Mouse (Mus musculus): Measurements from ENCODE around the gene Syne1.

Syne1 gene

DNA sequence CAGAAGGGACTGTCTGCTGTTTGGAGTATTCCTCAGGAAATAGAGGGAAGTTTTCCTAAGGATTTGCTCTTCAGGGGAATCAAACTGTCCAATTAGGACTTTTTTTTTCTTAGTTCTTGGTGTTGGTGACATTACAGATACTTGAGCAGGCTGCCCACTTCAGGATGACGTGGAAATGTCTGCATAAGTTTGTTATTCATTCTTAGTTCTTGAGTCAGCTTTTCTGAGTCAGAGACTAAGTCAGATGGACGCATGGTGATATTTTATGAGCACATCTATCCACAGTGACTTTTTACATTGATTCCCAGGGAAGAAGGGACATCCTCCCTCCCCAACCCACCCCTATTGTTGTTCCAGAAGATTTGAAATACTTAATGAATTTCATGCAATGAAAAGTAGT, 567.4 kb downstream of the Syne1 start:
- DNase-seq (ENCODE audit: low spot score in 2 of 2): no peak

DNA sequence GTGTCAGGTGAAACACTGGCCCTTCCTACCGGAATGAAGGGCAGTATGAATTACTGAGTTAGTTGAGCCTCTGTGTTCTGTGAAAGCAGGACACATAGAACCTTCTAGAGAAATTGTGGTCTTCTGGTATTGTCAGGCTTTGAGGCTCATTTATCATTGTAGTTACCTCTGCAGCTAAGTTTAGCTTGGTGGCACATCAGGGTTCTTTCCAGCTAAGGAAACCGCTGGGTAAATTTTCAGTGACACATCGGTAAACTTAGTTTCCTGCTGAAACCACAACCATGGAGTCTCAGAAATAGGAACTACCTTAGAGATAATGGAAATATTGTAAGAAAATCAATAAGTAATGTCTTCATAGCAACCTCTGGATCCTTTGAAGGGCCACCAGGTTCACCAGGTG, 573.9 kb downstream of the Syne1 start:
- no peak for DNase-seq (ENCODE audit: low spot score in 2 of 2)

DNA sequence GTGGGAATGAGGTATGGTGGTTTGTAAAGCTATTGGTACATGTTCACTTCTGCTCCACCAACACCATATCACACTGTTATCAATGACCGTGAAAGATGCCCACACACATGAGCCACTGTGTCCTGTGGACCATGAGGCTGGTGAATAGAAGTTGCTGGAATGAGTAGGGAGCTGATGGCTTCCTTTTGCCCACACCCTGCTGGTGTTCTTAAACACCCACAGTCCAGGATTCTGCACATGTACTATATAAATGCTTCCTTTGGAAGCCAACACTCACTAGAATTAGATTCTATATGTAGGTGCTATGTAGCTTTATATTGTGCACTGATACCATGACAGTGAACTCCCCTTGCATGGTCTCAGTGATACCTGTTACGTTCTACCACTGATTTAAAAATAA, 574.7 kb downstream of the Syne1 start:
- no peak for DNase-seq (ENCODE audit: low spot score in 2 of 2)

DNA sequence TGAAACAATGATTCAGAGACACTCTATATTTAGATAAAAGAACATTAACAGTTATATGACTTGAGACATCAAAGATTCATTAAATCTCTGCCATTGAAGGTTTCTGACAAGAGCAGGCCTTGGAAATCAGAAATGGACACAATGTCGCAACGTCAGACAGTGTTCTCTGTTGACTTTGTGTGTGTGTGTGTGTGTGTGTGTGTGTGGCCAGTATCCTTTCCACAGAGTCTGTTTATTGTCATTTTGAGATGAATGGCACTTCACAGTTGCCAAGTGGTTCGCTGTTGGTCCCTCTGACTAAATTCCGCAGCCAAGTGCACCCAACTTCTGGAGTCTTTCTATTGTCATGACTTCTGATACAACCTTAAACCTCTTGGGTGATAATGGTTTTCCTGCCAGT, 577.0 kb downstream of the Syne1 start:
- no peak for DNase-seq (ENCODE audit: low spot score in 2 of 2)

DNA sequence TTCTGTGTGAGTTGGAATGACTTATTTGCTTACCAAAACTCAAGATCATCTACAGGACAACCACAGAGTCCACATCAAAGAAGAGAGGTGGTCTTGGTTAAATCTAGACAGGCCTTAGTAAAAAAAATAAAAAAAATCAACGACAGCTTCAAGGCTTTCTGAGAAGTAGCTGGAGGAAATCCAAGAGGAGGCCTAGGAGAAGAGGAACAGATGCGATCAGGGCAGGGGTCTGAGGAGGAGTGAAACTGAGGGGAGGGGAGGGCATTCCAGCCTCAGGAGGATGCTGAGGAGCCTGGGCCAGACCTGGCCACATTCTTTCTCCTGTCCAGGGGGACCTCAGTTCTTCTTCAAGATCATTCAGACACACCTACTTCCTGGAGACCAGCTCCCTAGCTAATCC, 579.3 kb downstream of the Syne1 start:
- DNase-seq (ENCODE audit: low spot score in 2 of 2): no peak

DNA sequence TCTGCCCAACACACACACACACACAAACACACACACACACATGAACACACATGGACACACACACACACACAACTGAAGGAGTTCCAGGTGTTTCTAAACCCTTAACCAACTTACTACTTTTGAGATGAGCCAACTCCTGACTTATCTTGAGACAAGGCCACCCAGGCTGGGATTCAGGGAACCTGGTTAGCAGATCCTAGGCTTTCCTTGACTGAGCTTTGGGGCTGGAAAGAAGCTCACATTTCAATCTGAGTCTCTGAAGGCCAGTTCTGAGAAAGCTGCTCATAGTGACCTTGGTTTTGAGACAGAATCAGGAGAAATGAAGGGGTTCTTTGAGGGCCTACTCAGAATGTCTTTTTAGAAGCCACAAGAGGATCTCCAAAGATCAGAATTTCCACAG, 579.7 kb downstream of the Syne1 start:
- DNase-seq (ENCODE audit: low spot score in 2 of 2): no peak

DNA sequence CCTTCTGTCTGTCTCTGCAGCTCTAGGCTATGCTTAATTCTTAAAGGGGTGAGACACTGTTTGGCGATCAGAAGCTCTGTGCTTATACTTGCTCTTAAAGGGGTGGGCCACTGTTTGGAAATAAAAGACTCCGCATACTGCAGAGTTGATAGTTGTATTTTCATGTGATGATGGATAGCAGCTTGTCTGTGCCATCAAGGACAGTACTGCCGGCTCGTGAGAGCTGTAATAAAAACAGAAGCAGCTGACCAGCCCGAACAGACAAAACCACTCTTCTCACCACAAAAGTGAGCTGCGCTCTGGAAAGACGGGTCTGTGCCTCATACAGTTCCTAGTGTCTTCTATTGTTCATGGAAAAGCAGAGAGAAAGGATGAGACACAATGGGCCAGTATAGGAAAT, 580.1 kb downstream of the Syne1 start:
- DNase-seq (ENCODE audit: low spot score in 2 of 2): no peak

All from thymus, postnatal 10 days (tissue).